Mouse (Mus musculus) heart, postnatal 0 days (tissue): ENCODE results near the gene Gm9837. TPM values are rescaled to one million over a fixed set of nuclear protein-coding genes. Genes with fewer than 3 reads are reported as not detected.
A peak's percentile ranks its signal among the peaks of the same experiment; 100 is the strongest.

Source experiments
- ATAC-seq: fragments of 200-750 bp; cut with Nextera tagmentation; 2 replicates; pipeline ENCODE4 v1.8.0; 2017; ENCODE audit warnings: low read depth, moderate number of reproducible peaks, moderate library complexity; ENCODE audit not compliant: insufficient read depth
- DNase-seq: peaks from one replicate; pipeline ENCODE4 v3.0.0-alpha.2; 2016; ENCODE audit warnings: low spot score
- H3K27ac ChIP-seq: fragments of 300-500 bp; sonication (generic); 2 replicates; pipeline ENCODE4 v1.5.1; 2014; ENCODE audit warnings: low read depth, mild to moderate bottlenecking
- H3K27me3 ChIP-seq: fragments of 300-500 bp; sonication (generic); 2 replicates; pipeline ENCODE4 v1.6.1; 2014; ENCODE audit warnings: low read length, mixed read lengths; ENCODE audit not compliant: control insufficient read depth, insufficient read depth
- H3K36me3 ChIP-seq: fragments of 300-500 bp; sonication (generic); replicated peaks from 2 replicates; pipeline ENCODE4 v1.6.1; 2014; ENCODE audit warnings: low read length, mixed read lengths; ENCODE audit not compliant: control insufficient read depth, insufficient read depth
- H3K4me1 ChIP-seq: fragments of 300-500 bp; sonication (generic); 2 replicates; pipeline ENCODE4 v1.6.1; 2014; ENCODE audit warnings: antibody characterized with exemption; ENCODE audit not compliant: control insufficient read depth, insufficient read depth
- H3K4me2 ChIP-seq: fragments of 300-500 bp; sonication (generic); 2 replicates; pipeline ENCODE4 v1.6.1; 2014; ENCODE audit warnings: low read depth, mild to moderate bottlenecking, low read length, moderate library complexity
- H3K4me3 ChIP-seq: fragments of 300-500 bp; sonication (generic); 2 replicates; pipeline ENCODE4 v1.5.1; 2014; ENCODE audit warnings: low read depth, low read length
- H3K9ac ChIP-seq: fragments of 300-500 bp; sonication (generic); replicated peaks from 2 replicates; pipeline ENCODE4 v1.6.1; 2014; ENCODE audit warnings: low read depth, low read length, mixed read lengths
- H3K9me3 ChIP-seq: fragments of 300-500 bp; sonication (generic); replicated peaks from 2 replicates; pipeline ENCODE4 v1.6.1; 2016; ENCODE audit warnings: low read length; ENCODE audit not compliant: control insufficient read depth
- CTCF ChIP-seq: IDR thresholded peaks from 2 replicates; pipeline ENCODE4 v1.5.1; 2016; ENCODE audit warnings: antibody characterized with exemption, control low read depth, low read depth
- EP300 ChIP-seq: IDR thresholded peaks from 2 replicates; pipeline ENCODE4 v1.6.1; 2016; ENCODE audit warnings: antibody characterized with exemption, low read depth
- WGBS: fragments of 180-500 bp; shearing (Covaris S2); extraction: QIAGEN DNeasy Blood & Tissue Kit; methylation state at CpG from one replicate; pipeline ENCODE4 v1.1.7; 2014; 5-methylcytosine and 5-hydroxymethylcytosine counted together
- polyA plus RNA-seq: library from polyadenylated mRNA; unstranded; fragments of >200 nt; fragmentation: Nextera tagmentation; extraction: Ambion mirVana; gene quantifications from 2 replicates; pipeline ENCODE4 v1.2.1, GENCODE M21; 2015
- total RNA-seq: library from RNA; depleted of rRNA; stranded (reverse); fragments of >200 nt; gene quantifications from 2 replicates; pipeline ENCODE4 v1.2.3, GENCODE M21; 2014; ENCODE audit warnings: low replicate concordance

Gene Gm9837
- total and polyA plus RNA-seq, 2 experiments from 2014 or later, result not detected

DNA sequence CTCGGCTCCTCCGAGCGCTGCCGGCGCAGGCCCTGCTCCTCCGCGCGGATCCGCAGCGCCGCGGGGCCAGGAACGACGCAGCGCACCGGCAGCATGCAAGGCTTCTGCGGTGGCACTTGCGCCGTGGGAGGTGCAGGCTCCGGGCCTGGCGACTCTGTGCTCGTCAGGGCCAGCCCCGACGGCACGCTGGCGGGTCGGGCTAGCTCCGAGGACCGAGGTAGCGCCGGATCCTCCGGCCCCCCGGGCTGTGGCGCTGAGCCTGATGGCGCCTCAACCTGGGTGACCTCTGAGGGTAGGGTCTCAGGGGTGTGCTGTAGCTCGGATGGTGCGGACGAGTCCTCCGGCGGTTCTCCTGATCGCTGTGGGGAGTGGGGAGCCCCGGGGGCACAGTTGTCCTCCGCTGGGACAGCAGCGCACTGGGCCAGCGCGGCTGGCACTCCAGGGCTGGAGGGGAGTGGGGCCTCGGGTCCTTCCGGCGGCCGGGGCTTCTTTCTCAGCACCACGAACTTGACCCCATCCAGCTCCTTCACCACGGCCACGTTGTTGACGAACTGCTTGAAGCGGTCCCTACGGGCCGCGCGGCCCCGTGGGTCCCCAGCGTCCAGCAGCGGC is 9.0 kb upstream of the Gm9837 start:
- Histone ChIP-seq H3K27me3 (peaks cover 50% of the 10 kb centered on the region), H3K36me3 (no peaks in the 10 kb centered on the region), H3K9ac (peak overlapping the region; percentile 38)

DNA sequence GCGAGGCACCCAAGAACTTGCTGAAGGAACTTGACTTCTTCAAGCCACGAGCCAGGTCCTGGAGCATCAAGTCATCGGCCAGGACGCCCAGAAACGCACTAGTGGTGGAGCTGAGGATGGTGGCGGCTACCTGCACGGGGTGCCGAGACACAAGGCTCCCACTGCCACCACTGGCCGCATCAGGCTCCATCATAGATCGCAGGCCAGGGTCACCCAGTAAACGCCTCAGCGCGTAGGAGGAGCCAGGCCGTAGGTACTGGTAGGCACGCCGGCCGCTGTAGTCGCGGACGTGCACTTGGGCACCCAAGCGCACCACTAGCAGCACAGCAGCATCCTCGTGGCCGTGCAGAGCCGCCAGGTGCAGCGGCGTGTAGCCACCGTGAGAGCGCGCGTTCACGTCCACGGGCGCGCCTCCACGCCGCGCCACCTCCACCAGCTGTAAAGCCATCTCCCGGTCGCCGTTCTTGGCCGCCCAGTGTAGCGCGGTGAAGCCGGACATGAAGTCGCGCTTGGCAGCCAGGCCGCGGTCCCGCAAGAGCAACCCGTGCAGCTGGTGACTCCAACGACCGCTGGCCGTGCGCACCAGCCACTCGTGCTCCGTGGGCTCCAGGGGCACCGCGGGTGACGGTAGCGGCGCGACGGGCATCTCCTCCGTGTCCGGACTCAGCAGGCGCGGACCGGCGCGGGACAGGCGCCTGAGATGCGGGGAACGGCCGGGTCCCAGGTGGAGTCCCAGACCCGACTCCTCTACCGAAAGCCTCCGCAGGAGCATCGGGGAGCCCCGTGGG is 8.3 kb upstream of the Gm9837 start:
- TF ChIP-seq EP300 (no peak), CTCF (no peak)
- Histone ChIP-seq H3K4me3 (peak overlapping the region; percentile 58), H3K9ac (peak overlapping the region; percentile 38; the same call in 1 of the 2 replicates), H3K27me3 (peaks cover 54% of the 10 kb centered on the region), H3K4me2 (peak overlapping the region; percentile 89), H3K27ac (no peak overlapping the region), H3K4me1 (0 out of 2 replicates have a peak, but pooled peaks cover 10% of the 10 kb centered on the region), H3K9me3 (no peaks in the 10 kb centered on the region), H3K36me3 (no peaks in the 10 kb centered on the region)
- no peak for DNase-seq
- 7% methylated on average over 79 of the region's 79 CpGs for WGBS
- ATAC-seq, result peak; percentile 27; the same call in 1 of the 2 replicates

More for the DNA sequence above, 9.0 kb upstream of the Gm9837 start:
- TF ChIP-seq EP300 (no peak), CTCF (no peak)
- ATAC-seq (0 out of 2 replicates have a peak, but pooled peaks have one; percentile 17), DNase-seq (no peak)
- Histone ChIP-seq H3K4me1 (0 out of 2 replicates have a peak, but pooled peaks cover 10% of the 10 kb centered on the region), H3K9me3 (no peaks in the 10 kb centered on the region), H3K27ac (no peak overlapping the region), H3K4me2 (peak overlapping the region; percentile 89), H3K4me3 (peak overlapping the region; percentile 58)
- WGBS, result 1% methylated on average over 62 of the region's 62 CpGs

DNA sequence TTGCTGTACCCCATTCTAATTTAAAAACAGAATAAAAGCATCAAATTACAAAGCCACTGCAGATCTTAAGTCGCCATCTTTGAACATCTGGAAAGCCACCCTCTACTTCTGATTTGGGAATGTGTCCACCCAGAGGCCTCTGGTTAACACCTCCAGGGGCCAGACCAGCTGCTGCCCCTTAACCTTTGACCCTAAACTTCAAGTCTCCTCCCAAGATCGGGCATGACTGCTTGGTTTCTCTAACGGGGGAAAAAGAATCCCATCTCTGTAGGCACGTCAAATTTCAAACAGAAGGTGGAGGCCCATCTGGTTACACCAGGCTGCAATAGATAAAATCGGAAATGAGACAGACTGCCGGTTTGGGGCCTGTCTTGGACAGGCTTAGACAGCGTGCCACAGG is 7.6 kb upstream of the Gm9837 start:
- Histone ChIP-seq H3K27ac (no peak overlapping the region), H3K9ac (no peak overlapping the region), H3K4me2 (no peak overlapping the region), H3K36me3 (no peaks in the 10 kb centered on the region), H3K9me3 (no peaks in the 10 kb centered on the region), H3K27me3 (peaks cover 59% of the 10 kb centered on the region), H3K4me3 (no peak overlapping the region; the same call in 1 of the 2 replicates), H3K4me1 (0 out of 2 replicates have a peak, but pooled peaks cover 10% of the 10 kb centered on the region)
- TF ChIP-seq CTCF, result no peak
- TF ChIP-seq EP300, result no peak
- ATAC-seq (no peak), DNase-seq (no peak)
- 79% methylated on average over 7 of the region's 7 CpGs for WGBS

DNA sequence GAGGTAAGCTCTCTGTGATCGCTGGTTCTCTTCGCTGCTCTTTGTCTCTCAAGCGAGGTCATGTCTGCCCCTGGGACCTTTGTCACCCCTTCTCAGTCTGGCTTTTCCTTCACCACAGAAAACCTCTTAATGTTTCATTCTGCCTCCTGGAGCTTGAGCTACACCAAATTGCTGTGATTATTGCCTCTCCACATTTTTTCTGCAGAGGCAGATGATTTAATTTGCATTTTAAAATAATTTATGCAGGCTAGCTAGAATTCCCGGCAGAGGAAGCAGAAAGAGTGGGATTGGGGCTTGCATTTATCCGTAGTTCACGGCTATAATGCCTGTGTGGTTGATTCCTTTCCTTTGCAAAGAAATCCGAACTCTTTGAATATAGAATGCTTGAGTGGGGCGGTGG is 5.3 kb upstream of the Gm9837 start:
- no peak overlapping the region for H3K4me2 ChIP-seq
- DNase-seq (no peak), ATAC-seq (no peak)
- no peak overlapping the region for H3K4me3 ChIP-seq
- H3K36me3 ChIP-seq, result no peaks in the 10 kb centered on the region
- peaks cover 69% of the 10 kb centered on the region for H3K27me3 ChIP-seq
- H3K4me1 ChIP-seq, result 0 out of 2 replicates have a peak, but pooled peaks cover 10% of the 10 kb centered on the region
- TF ChIP-seq EP300, result no peak
- TF ChIP-seq CTCF, result no peak
- H3K27ac ChIP-seq, result no peak overlapping the region
- WGBS, result 30% methylated on average over 8 of the region's 8 CpGs
- no peaks in the 10 kb centered on the region for H3K9me3 ChIP-seq
- H3K9ac ChIP-seq, result no peak overlapping the region

DNA sequence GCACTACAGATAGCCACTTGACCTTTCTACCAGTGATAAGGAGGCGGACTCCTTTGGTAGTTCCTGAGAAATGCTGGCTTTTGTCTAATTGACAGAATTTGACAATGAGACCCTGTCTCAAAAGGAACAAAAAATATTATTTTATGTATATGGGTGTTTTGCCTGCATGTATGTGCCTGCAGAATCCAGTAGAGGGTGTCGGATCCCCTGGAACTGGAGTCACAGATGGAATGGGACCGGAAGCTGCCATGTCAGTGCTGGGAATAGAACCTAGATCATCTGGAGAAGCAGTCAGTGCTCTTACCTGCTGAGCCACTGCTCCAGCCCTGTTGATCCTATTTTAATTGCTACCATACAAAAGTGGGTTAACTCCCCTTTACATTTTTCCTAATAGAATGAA is 2.4 kb upstream of the Gm9837 start:
- H3K9ac ChIP-seq, result no peak overlapping the region
- H3K4me3 ChIP-seq, result no peak overlapping the region
- H3K4me2 ChIP-seq, result no peak overlapping the region
- DNase-seq (no peak), ATAC-seq (no peak)
- H3K9me3 ChIP-seq, result no peaks in the 10 kb centered on the region
- no peaks in the 10 kb centered on the region for H3K4me1 ChIP-seq
- WGBS, result 78% methylated on average over 3 of the region's 3 CpGs
- no peaks in the 10 kb centered on the region for H3K36me3 ChIP-seq
- no peak for TF ChIP-seq CTCF
- no peak for TF ChIP-seq EP300
- H3K27ac ChIP-seq, result no peak overlapping the region
- H3K27me3 ChIP-seq, result peaks cover 47% of the 10 kb centered on the region
